Mouse (Mus musculus): Measurements from ENCODE around the gene Gm10645. TPM values are rescaled to one million over a fixed set of nuclear protein-coding genes. Genes with fewer than 3 reads are reported as not detected.

The Gm10645 gene
- 1.1 and 2.1 TPM in 2 replicates for polyA plus RNA-seq (2012; rRNA removed)

DNA sequence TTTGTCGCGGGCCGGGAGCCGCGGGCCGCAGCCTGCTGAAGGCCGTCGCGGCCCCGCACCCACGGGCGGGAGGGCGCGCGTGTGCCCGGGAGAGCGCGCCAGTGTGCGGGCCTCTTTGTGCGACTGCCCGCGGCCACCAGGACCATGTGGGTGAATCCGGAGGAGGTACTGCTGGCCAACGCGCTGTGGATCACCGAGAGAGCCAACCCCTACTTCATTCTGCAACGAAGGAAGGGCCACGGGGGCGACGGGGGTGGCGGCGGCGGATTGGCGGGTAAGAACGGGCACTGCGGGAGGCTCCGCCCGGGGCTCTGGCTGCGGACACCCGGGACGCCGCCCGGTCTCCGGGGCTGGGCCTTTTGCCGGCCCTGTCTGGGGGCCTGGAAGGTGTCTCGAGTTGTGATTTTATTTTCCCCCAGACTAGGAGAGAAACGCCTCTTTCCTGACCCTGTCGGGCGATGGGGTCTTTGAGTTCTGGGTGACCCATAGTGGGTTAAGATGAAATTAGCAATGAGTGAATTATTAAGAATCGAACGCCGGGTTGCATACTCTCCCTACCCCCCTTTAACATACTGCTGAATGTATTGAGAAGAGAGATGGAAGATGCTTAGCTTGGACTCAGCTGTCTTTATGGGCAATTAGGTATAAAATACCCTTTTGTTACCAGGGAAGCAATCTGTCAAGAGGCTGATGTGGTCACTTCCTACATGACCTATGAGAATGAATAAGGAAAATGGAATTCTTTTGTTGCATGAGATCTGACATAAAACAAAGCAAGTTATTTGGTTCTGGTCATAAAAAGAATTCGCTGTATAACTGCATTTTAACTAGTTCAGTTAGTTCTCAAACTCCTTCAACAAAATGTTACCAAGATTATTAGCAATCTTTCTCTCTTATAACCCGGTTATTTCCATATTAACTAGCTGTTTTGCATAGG, at the start of gene Gm10645:
Gene Gm10645 (minus strand): TSS at position 240 of the 937 bp plus-strand sequence.

DNA sequence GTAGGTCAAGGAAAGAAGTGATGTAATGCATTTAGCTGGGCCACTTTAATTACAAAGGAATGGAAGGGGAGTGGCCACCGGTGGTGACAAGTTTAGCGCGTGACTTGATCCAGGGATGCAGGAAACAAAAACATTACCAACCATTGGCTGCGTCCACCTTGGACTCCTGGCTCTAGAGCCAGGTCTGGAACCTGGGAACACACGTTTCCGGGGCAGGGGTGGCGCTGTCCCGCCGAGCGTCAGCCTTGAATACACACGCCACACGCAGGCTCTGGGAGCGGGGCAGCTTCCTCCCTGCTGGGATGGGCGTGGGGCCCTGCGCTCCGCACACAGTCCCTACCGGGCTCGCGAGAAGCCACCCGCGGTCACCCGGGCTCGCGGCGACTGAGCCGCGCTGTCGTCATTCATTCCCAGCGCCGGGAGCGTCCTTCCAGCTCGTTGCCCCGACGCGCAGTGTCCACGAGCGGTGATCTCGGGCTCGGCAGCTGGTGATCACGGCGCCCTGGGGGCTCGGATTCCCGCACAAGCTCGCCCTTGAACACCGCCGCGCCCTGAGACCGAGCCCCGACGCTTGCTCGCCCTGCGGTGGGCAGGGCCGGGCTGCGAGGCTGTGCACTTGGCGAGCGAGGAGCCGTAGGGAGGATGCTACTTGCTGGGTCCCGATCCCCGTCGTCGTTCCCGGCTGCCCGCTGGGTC, 587 bp downstream of the Gm10645 start, which contains the start of gene Tbc1d9:
Gene Tbc1d9 (plus strand): TSS at position 118 of the 696 bp plus-strand sequence.

Other genes with a start within 250 kb of the Gm10645 start
- 7.5 and 9.0 TPM in 2 replicates for gene Tbc1d9, start 818 bp downstream of the Gm10645 start, polyA plus RNA-seq (2012; rRNA removed)
- gene Ucp1, start 124.2 kb upstream of the Gm10645 start, polyA plus RNA-seq (2012; rRNA removed): 0.10 TPM in 1 of 2 replicates, not detected in the other
- gene Elmod2, start 166.3 kb upstream of the Gm10645 start, polyA plus RNA-seq (2012; rRNA removed): 2.0 and 2.3 TPM in 2 replicates
- not detected in 2 replicates for gene Mgat4d, start 182.3 kb upstream of the Gm10645 start, polyA plus RNA-seq (2012; rRNA removed)
- gene Clgn, start 223.7 kb upstream of the Gm10645 start, polyA plus RNA-seq (2012; rRNA removed): not detected in 2 replicates

Measured in ovary, adult 2 months (tissue).